Mouse (Mus musculus): ENCODE measurements around the gene Igf1r. TPM values are rescaled to one million over a fixed set of nuclear protein-coding genes. Genes with fewer than 3 reads are reported as not detected.

Igf1r gene
- total and polyA plus RNA-seq, 3 experiments = 4.3 to 9.1 (median 6.1) TPM

- TF ChIP-seq GATA2 (IDR thresholded peaks at IDR 0.05; ENCODE audit: borderline replicate concordance, low read depth, low read length) (no peak), TAL1 (conservative IDR thresholded peaks at IDR 0.05; ENCODE audit: low read depth, low read length) (no peak), GATA1 (IDR thresholded peaks at IDR 0.05; ENCODE audit: borderline replicate concordance, low read length) (no peak), CTCF (IDR thresholded peaks at IDR 0.05; ENCODE audit: low read depth, low read length) (no peak), POLR2AphosphoS5 (IDR thresholded peaks at IDR 0.05; ENCODE audit: insufficient replicate concordance, low read depth, low read length) (no peak)
- no peaks in the 10 kb centered on the region for H3K36me3 ChIP-seq (replicated peaks)
- H3K4me1 ChIP-seq (ENCODE audit: insufficient read depth, low read depth, low read length) = no peaks in the 10 kb centered on the region
- H3K27me3 ChIP-seq (ENCODE audit: insufficient read depth, low read length) = peaks cover 8% of the 10 kb centered on the region; the same call in 1 of the 2 replicates
- ATAC-seq (ENCODE audit: extremely low read depth, insufficient number of reproducible peaks, low FRiP score, poor library complexity, severe bottlenecking) = no peak
- H3K4me3 ChIP-seq (ENCODE audit: low read depth, low read length) = no peak overlapping the region
- peaks cover 6% of the 10 kb centered on the region for H3K9me3 ChIP-seq (replicated peaks)
- no peak for DNase-seq (ENCODE audit: low spot score)
Measured at GRCm38 (mm10) chr7:68080122-68080845, 127.7 kb downstream of the Igf1r start.

GRCm38 (mm10) chr7:68085338-68085737 is 132.7 kb downstream of the Igf1r start:
- TF ChIP-seq TAL1 (conservative IDR thresholded peaks at IDR 0.05; ENCODE audit: low read depth, low read length) (no peak), CTCF (IDR thresholded peaks at IDR 0.05; ENCODE audit: low read depth, low read length) (no peak), GATA2 (IDR thresholded peaks at IDR 0.05; ENCODE audit: borderline replicate concordance, low read depth, low read length) (no peak), POLR2AphosphoS5 (IDR thresholded peaks at IDR 0.05; ENCODE audit: insufficient replicate concordance, low read depth, low read length) (no peak), GATA1 (IDR thresholded peaks at IDR 0.05; ENCODE audit: borderline replicate concordance, low read length) (no peak)
- no peak for ATAC-seq (ENCODE audit: extremely low read depth, insufficient number of reproducible peaks, low FRiP score, poor library complexity, severe bottlenecking)
- Histone ChIP-seq H3K4me1 (ENCODE audit: insufficient read depth, low read depth, low read length) (no peaks in the 10 kb centered on the region), H3K36me3 (replicated peaks) (no peaks in the 10 kb centered on the region), H3K4me3 (ENCODE audit: low read depth, low read length) (no peak overlapping the region), H3K9me3 (replicated peaks) (peaks cover 8% of the 10 kb centered on the region), H3K27me3 (ENCODE audit: insufficient read depth, low read length) (peaks cover 12% of the 10 kb centered on the region; the same call in 1 of the 2 replicates)
- no peak for DNase-seq (ENCODE audit: low spot score)

- no peak for DNase-seq (ENCODE audit: low spot score)
- no peak overlapping the region for H3K4me3 ChIP-seq (ENCODE audit: low read depth, low read length)
- no peak for TF ChIP-seq CTCF (IDR thresholded peaks at IDR 0.05; ENCODE audit: low read depth, low read length)
Measured at GRCm38 (mm10) chr7:68085870-68086341, 133.3 kb downstream of the Igf1r start.

DNA sequence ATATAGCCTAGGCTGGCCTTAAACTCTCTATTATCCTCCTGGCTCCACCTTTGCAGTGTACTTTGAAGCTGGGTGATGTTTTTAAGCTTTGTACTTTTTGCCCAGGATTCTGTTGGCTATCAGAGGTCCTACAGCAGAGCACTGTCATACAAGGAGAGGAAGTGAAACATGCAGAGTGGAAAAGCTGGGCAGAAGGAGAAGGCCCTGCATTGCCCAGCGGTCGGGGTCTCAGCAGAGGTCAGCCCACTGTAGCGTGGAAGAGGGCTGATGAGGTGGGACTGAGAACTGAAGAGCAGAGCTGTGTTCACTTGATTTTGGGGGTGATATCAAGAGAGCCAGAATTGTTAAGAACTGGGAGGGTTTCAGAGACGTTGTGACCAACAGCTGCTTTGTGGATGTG is 134.9 kb downstream of the Igf1r start:
- Histone ChIP-seq H3K9me3 (replicated peaks) (0 out of 2 replicates have a peak, but pooled peaks cover 7% of the 10 kb centered on the region), H3K36me3 (replicated peaks) (no peaks in the 10 kb centered on the region), H3K27me3 (ENCODE audit: insufficient read depth, low read length) (peaks cover 7% of the 10 kb centered on the region; the same call in 1 of the 2 replicates), H3K4me1 (ENCODE audit: insufficient read depth, low read depth, low read length) (peaks cover 5% of the 10 kb centered on the region; the same call in 1 of the 2 replicates), H3K4me3 (ENCODE audit: low read depth, low read length) (no peak overlapping the region)
- TF ChIP-seq TAL1 (conservative IDR thresholded peaks at IDR 0.05; ENCODE audit: low read depth, low read length) (no peak), GATA1 (IDR thresholded peaks at IDR 0.05; ENCODE audit: borderline replicate concordance, low read length) (no peak), GATA2 (IDR thresholded peaks at IDR 0.05; ENCODE audit: borderline replicate concordance, low read depth, low read length) (no peak)
- ATAC-seq (ENCODE audit: extremely low read depth, insufficient number of reproducible peaks, low FRiP score, poor library complexity, severe bottlenecking) (no peak), DNase-seq (ENCODE audit: low spot score) (no peak)

More at GRCm38 (mm10) chr7:68085870-68086341, 133.3 kb downstream of the Igf1r start:
- peaks cover 8% of the 10 kb centered on the region for H3K9me3 ChIP-seq (replicated peaks)
- ATAC-seq (ENCODE audit: extremely low read depth, insufficient number of reproducible peaks, low FRiP score, poor library complexity, severe bottlenecking) = no peak
- no peaks in the 10 kb centered on the region for H3K36me3 ChIP-seq (replicated peaks)
- no peaks in the 10 kb centered on the region for H3K4me1 ChIP-seq (ENCODE audit: insufficient read depth, low read depth, low read length)
- H3K27me3 ChIP-seq (ENCODE audit: insufficient read depth, low read length) = peaks cover 12% of the 10 kb centered on the region; the same call in 1 of the 2 replicates

GRCm38 (mm10) chr7:68088825-68089224 is 136.2 kb downstream of the Igf1r start:
- ATAC-seq (ENCODE audit: extremely low read depth, insufficient number of reproducible peaks, low FRiP score, poor library complexity, severe bottlenecking) = no peak
- TF ChIP-seq GATA2 (IDR thresholded peaks at IDR 0.05; ENCODE audit: borderline replicate concordance, low read depth, low read length) (no peak), GATA1 (IDR thresholded peaks at IDR 0.05; ENCODE audit: borderline replicate concordance, low read length) (no peak), TAL1 (conservative IDR thresholded peaks at IDR 0.05; ENCODE audit: low read depth, low read length) (no peak), POLR2AphosphoS5 (IDR thresholded peaks at IDR 0.05; ENCODE audit: insufficient replicate concordance, low read depth, low read length) (no peak), CTCF (IDR thresholded peaks at IDR 0.05; ENCODE audit: low read depth, low read length) (no peak)

GRCm38 (mm10) chr7:68089725-68090124 is 137.1 kb downstream of the Igf1r start:
- TF ChIP-seq GATA1 (IDR thresholded peaks at IDR 0.05; ENCODE audit: borderline replicate concordance, low read length) = no peak
- no peak for TF ChIP-seq POLR2AphosphoS5 (IDR thresholded peaks at IDR 0.05; ENCODE audit: insufficient replicate concordance, low read depth, low read length)
- no peak for TF ChIP-seq GATA2 (IDR thresholded peaks at IDR 0.05; ENCODE audit: borderline replicate concordance, low read depth, low read length)
- TF ChIP-seq TAL1 (conservative IDR thresholded peaks at IDR 0.05; ENCODE audit: low read depth, low read length) = no peak
- no peak for TF ChIP-seq CTCF (IDR thresholded peaks at IDR 0.05; ENCODE audit: low read depth, low read length)
- ATAC-seq (ENCODE audit: extremely low read depth, insufficient number of reproducible peaks, low FRiP score, poor library complexity, severe bottlenecking) = no peak
- no peak for DNase-seq (ENCODE audit: low spot score)
- H3K36me3 ChIP-seq (replicated peaks) = no peaks in the 10 kb centered on the region
- 0 out of 2 replicates have a peak, but pooled peaks cover 7% of the 10 kb centered on the region for H3K9me3 ChIP-seq (replicated peaks)
- H3K4me3 ChIP-seq (ENCODE audit: low read depth, low read length) = no peak overlapping the region
- H3K4me1 ChIP-seq (ENCODE audit: insufficient read depth, low read depth, low read length) = peaks cover 5% of the 10 kb centered on the region; the same call in 1 of the 2 replicates
- H3K27me3 ChIP-seq (ENCODE audit: insufficient read depth, low read length) = peaks cover 7% of the 10 kb centered on the region; the same call in 1 of the 2 replicates

More at GRCm38 (mm10) chr7:68088825-68089224, 136.2 kb downstream of the Igf1r start:
- Histone ChIP-seq H3K4me3 (ENCODE audit: low read depth, low read length) (no peak overlapping the region), H3K36me3 (replicated peaks) (no peaks in the 10 kb centered on the region), H3K27me3 (ENCODE audit: insufficient read depth, low read length) (peaks cover 7% of the 10 kb centered on the region; the same call in 1 of the 2 replicates), H3K9me3 (replicated peaks) (0 out of 2 replicates have a peak, but pooled peaks cover 7% of the 10 kb centered on the region), H3K4me1 (ENCODE audit: insufficient read depth, low read depth, low read length) (peaks cover 5% of the 10 kb centered on the region; the same call in 1 of the 2 replicates)
- DNase-seq (ENCODE audit: low spot score) = no peak
